Mouse (Mus musculus): ENCODE data around the gene Trpm3. TPM values are rescaled to one million over a fixed set of nuclear protein-coding genes. Genes with fewer than 3 reads are reported as not detected.
A peak's percentile ranks its signal among the peaks of the same experiment; 100 is the strongest.

The Trpm3 gene
- polyA plus RNA-seq, 1 experiment from 2014 or later = 3.9 TPM

DNA sequence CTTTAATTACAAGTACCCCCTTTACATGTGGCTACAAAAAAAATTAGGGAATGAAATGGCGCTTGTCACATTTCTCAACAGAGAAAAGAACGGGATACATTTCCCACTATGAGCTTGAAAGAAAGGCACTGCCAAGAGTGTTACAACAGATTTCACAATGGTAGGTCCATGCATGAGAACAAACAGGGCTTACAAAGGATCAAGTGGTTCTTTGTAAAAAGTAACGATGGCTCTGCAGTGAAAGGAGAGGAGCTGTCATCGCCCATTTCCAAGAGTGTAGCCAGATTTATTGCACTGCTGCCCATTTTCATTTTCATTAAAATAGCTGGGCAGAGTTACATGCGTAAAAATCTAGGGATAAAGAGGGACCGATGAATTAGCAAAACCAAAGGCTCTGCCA lies 565.0 kb downstream of the Trpm3 start:
- Histone ChIP-seq H3K27ac (ENCODE audit: low read depth, low read length) (no peak overlapping the region), H3K4me3 (ENCODE audit: low read length) (no peak overlapping the region), H3K4me1 (ENCODE audit: control insufficient read depth, insufficient read depth, low read length) (no peaks in the 10 kb centered on the region), H3K9ac (ENCODE audit: low read depth, low read length) (no peak overlapping the region), H3K9me3 (ENCODE audit: control insufficient read depth, low read length) (no peaks in the 10 kb centered on the region), H3K4me2 (replicated peaks; ENCODE audit: low read depth, low read length) (no peak overlapping the region), H3K36me3 (ENCODE audit: control insufficient read depth, insufficient read depth, low read length) (no peaks in the 10 kb centered on the region), H3K27me3 (ENCODE audit: control insufficient read depth, insufficient read depth, low read length) (no peaks in the 10 kb centered on the region)
- no peak for ATAC-seq (ENCODE audit: low FRiP score, low TSS enrichment)
- 77% methylated on average over 6 of the region's 6 CpGs for WGBS

- Histone ChIP-seq H3K36me3 (ENCODE audit: control insufficient read depth, insufficient read depth, low read length) (no peaks in the 10 kb centered on the region), H3K4me2 (replicated peaks; ENCODE audit: low read depth, low read length) (no peak overlapping the region), H3K9me3 (ENCODE audit: control insufficient read depth, low read length) (no peaks in the 10 kb centered on the region), H3K4me1 (ENCODE audit: control insufficient read depth, insufficient read depth, low read length) (no peaks in the 10 kb centered on the region), H3K27me3 (ENCODE audit: control insufficient read depth, insufficient read depth, low read length) (no peaks in the 10 kb centered on the region), H3K9ac (ENCODE audit: low read depth, low read length) (no peak overlapping the region), H3K27ac (ENCODE audit: low read depth, low read length) (no peak overlapping the region), H3K4me3 (ENCODE audit: low read length) (no peak overlapping the region)
- no peak for ATAC-seq (ENCODE audit: low FRiP score, low TSS enrichment)
Measured at GRCm38 (mm10) chr19:22705414-22705813, 566.6 kb downstream of the Trpm3 start.

DNA sequence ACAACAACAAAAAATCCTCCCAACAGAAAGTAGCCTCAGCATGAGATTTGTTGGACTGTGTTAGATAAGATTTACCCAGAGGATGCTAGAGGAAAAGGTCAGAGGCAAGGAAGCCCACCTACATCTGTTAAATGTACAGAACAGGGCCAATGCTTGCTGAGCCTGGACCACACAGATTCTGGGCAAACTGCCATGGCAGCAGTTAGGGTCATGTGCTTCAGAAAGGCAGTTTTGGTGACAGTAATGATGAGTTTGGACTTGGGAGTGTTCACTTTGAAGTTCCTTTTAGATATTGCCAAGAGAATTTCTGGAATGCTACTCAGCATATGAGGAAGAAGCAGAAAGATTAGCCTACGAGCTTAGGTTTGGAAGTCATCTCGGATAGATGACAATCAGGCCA lies 580.2 kb downstream of the Trpm3 start:
- Histone ChIP-seq H3K9ac (ENCODE audit: low read depth, low read length) (no peak overlapping the region), H3K4me1 (ENCODE audit: control insufficient read depth, insufficient read depth, low read length) (no peaks in the 10 kb centered on the region), H3K27ac (ENCODE audit: low read depth, low read length) (no peak overlapping the region), H3K9me3 (ENCODE audit: control insufficient read depth, low read length) (no peaks in the 10 kb centered on the region), H3K27me3 (ENCODE audit: control insufficient read depth, insufficient read depth, low read length) (no peaks in the 10 kb centered on the region), H3K4me2 (replicated peaks; ENCODE audit: low read depth, low read length) (no peak overlapping the region), H3K4me3 (ENCODE audit: low read length) (no peak overlapping the region), H3K36me3 (ENCODE audit: control insufficient read depth, insufficient read depth, low read length) (no peaks in the 10 kb centered on the region)
- WGBS = 75% methylated on average over 2 of the region's 2 CpGs
- ATAC-seq (ENCODE audit: low FRiP score, low TSS enrichment) = no peak

DNA sequence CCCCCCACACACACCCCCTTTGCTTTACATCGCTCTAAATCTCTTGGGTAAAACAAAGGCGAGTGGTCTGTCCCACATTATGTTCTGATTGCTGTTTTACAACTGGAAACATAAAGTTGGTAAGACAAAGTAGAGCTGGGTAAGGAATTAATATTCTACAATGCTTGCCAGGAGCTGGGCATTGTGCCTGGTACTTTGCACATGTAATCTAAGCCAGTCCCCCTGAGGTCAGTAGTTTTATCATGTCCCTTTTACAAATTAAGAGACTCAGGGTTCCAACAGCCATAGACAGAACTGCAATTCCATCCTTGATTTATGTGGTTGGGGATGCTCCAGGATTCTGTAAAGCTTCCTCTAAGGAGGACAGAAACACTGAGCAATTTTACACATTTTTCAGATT lies 591.0 kb downstream of the Trpm3 start:
- Histone ChIP-seq H3K27me3 (ENCODE audit: control insufficient read depth, insufficient read depth, low read length) (no peaks in the 10 kb centered on the region), H3K4me3 (ENCODE audit: low read length) (no peak overlapping the region), H3K36me3 (ENCODE audit: control insufficient read depth, insufficient read depth, low read length) (no peaks in the 10 kb centered on the region), H3K27ac (ENCODE audit: low read depth, low read length) (no peak overlapping the region), H3K9ac (ENCODE audit: low read depth, low read length) (no peak overlapping the region), H3K4me2 (replicated peaks; ENCODE audit: low read depth, low read length) (no peak overlapping the region), H3K9me3 (ENCODE audit: control insufficient read depth, low read length) (no peaks in the 10 kb centered on the region), H3K4me1 (ENCODE audit: control insufficient read depth, insufficient read depth, low read length) (no peaks in the 10 kb centered on the region)
- 63% methylated on average over 2 of the region's 2 CpGs for WGBS
- no peak for ATAC-seq (ENCODE audit: low FRiP score, low TSS enrichment)

GRCm38 (mm10) chr19:22730971-22731370 lies 592.1 kb downstream of the Trpm3 start:
- no peaks in the 10 kb centered on the region for H3K4me1 ChIP-seq (ENCODE audit: control insufficient read depth, insufficient read depth, low read length)
- no peaks in the 10 kb centered on the region for H3K9me3 ChIP-seq (ENCODE audit: control insufficient read depth, low read length)
- no peaks in the 10 kb centered on the region for H3K27me3 ChIP-seq (ENCODE audit: control insufficient read depth, insufficient read depth, low read length)
- H3K36me3 ChIP-seq (ENCODE audit: control insufficient read depth, insufficient read depth, low read length) = no peaks in the 10 kb centered on the region
- no peak overlapping the region for H3K9ac ChIP-seq (ENCODE audit: low read depth, low read length)
- H3K4me3 ChIP-seq (ENCODE audit: low read length) = no peak overlapping the region
- no peak overlapping the region for H3K27ac ChIP-seq (ENCODE audit: low read depth, low read length)
- no peak overlapping the region for H3K4me2 ChIP-seq (replicated peaks; ENCODE audit: low read depth, low read length)
- ATAC-seq (ENCODE audit: low FRiP score, low TSS enrichment) = no peak

GRCm38 (mm10) chr19:22736870-22737269 lies 598.0 kb downstream of the Trpm3 start:
- no peak overlapping the region for H3K4me2 ChIP-seq (replicated peaks; ENCODE audit: low read depth, low read length)
- H3K4me3 ChIP-seq (ENCODE audit: low read length) = no peak overlapping the region
- ATAC-seq (ENCODE audit: low FRiP score, low TSS enrichment) = no peak
- no peaks in the 10 kb centered on the region for H3K36me3 ChIP-seq (ENCODE audit: control insufficient read depth, insufficient read depth, low read length)
- no peak overlapping the region for H3K27ac ChIP-seq (ENCODE audit: low read depth, low read length)
- H3K27me3 ChIP-seq (ENCODE audit: control insufficient read depth, insufficient read depth, low read length) = no peaks in the 10 kb centered on the region
- no peaks in the 10 kb centered on the region for H3K4me1 ChIP-seq (ENCODE audit: control insufficient read depth, insufficient read depth, low read length)
- H3K9me3 ChIP-seq (ENCODE audit: control insufficient read depth, low read length) = no peaks in the 10 kb centered on the region
- WGBS = 43% methylated on average over 2 of the region's 2 CpGs
- no peak overlapping the region for H3K9ac ChIP-seq (ENCODE audit: low read depth, low read length)

DNA sequence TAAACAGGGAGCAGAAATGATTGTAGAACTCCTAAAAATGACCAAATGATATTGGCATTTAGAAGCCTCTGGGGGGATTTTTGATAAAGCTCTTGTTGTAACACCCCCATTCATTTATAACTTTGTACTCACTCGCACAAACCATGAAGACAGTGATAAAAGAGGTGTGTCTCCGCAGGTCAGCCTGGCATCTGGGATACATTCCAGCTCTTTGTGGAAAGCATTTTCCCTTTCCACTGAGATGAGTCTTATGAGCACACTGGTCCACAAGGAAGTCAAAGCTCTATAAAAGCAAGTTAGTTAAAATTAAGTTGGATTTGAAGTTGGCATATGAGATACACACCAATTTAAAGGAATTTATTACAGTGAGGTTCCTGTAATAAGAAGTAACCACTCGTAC lies 600.4 kb downstream of the Trpm3 start:
- Histone ChIP-seq H3K4me1 (ENCODE audit: control insufficient read depth, insufficient read depth, low read length) (no peaks in the 10 kb centered on the region), H3K9me3 (ENCODE audit: control insufficient read depth, low read length) (no peaks in the 10 kb centered on the region), H3K4me2 (replicated peaks; ENCODE audit: low read depth, low read length) (no peak overlapping the region), H3K4me3 (ENCODE audit: low read length) (no peak overlapping the region), H3K36me3 (ENCODE audit: control insufficient read depth, insufficient read depth, low read length) (no peaks in the 10 kb centered on the region), H3K9ac (ENCODE audit: low read depth, low read length) (no peak overlapping the region), H3K27me3 (ENCODE audit: control insufficient read depth, insufficient read depth, low read length) (no peaks in the 10 kb centered on the region), H3K27ac (ENCODE audit: low read depth, low read length) (no peak overlapping the region)
- 82% methylated on average over 3 of the region's 3 CpGs for WGBS
- no peak for ATAC-seq (ENCODE audit: low FRiP score, low TSS enrichment)

- H3K4me1 ChIP-seq (ENCODE audit: control insufficient read depth, insufficient read depth, low read length) = no peaks in the 10 kb centered on the region
- no peaks in the 10 kb centered on the region for H3K9me3 ChIP-seq (ENCODE audit: control insufficient read depth, low read length)
- WGBS = 55% methylated on average over 13 of the region's 13 CpGs
- no peak overlapping the region for H3K27ac ChIP-seq (ENCODE audit: low read depth, low read length)
- no peak overlapping the region for H3K4me2 ChIP-seq (replicated peaks; ENCODE audit: low read depth, low read length)
- H3K9ac ChIP-seq (ENCODE audit: low read depth, low read length) = no peak overlapping the region
- peak; percentile 43; the same call in 1 of the 2 replicates for ATAC-seq (ENCODE audit: low FRiP score, low TSS enrichment)
- H3K4me3 ChIP-seq (ENCODE audit: low read length) = no peak overlapping the region
- H3K36me3 ChIP-seq (ENCODE audit: control insufficient read depth, insufficient read depth, low read length) = no peaks in the 10 kb centered on the region
- no peaks in the 10 kb centered on the region for H3K27me3 ChIP-seq (ENCODE audit: control insufficient read depth, insufficient read depth, low read length)
Measured at GRCm38 (mm10) chr19:22753311-22753809, 614.5 kb downstream of the Trpm3 start.

GRCm38 (mm10) chr19:22754071-22754470 lies 615.2 kb downstream of the Trpm3 start:
- H3K27ac ChIP-seq (ENCODE audit: low read depth, low read length) = no peak overlapping the region
- ATAC-seq (ENCODE audit: low FRiP score, low TSS enrichment) = no peak
- WGBS = 89% methylated on average over 10 of the region's 10 CpGs
- H3K4me2 ChIP-seq (replicated peaks; ENCODE audit: low read depth, low read length) = no peak overlapping the region
- no peaks in the 10 kb centered on the region for H3K9me3 ChIP-seq (ENCODE audit: control insufficient read depth, low read length)
- no peak overlapping the region for H3K9ac ChIP-seq (ENCODE audit: low read depth, low read length)
- no peaks in the 10 kb centered on the region for H3K4me1 ChIP-seq (ENCODE audit: control insufficient read depth, insufficient read depth, low read length)
- H3K36me3 ChIP-seq (ENCODE audit: control insufficient read depth, insufficient read depth, low read length) = no peaks in the 10 kb centered on the region
- H3K27me3 ChIP-seq (ENCODE audit: control insufficient read depth, insufficient read depth, low read length) = no peaks in the 10 kb centered on the region
- no peak overlapping the region for H3K4me3 ChIP-seq (ENCODE audit: low read length)

DNA sequence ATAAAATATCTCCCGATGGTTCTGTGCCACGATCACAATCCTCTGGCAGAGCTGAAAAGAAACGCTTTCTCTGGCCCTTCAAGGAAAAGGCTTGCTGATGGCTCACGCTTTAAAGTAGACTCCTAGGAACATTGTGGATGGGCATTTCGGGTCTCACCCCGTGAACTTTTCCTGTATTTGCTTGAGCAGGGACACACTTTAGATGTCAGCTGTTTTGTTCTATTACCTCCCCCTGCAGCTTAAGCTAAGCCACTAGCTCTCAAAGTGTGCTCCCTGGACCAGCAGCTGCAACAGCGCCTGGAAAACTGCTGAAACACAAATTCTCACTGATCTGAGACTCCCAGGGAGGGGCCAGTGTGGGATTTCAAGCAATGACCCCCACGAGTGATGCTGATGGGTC lies 615.7 kb downstream of the Trpm3 start:
- Histone ChIP-seq H3K4me2 (replicated peaks; ENCODE audit: low read depth, low read length) (no peak overlapping the region), H3K4me3 (ENCODE audit: low read length) (no peak overlapping the region), H3K27ac (ENCODE audit: low read depth, low read length) (no peak overlapping the region), H3K27me3 (ENCODE audit: control insufficient read depth, insufficient read depth, low read length) (no peaks in the 10 kb centered on the region), H3K9ac (ENCODE audit: low read depth, low read length) (no peak overlapping the region), H3K9me3 (ENCODE audit: control insufficient read depth, low read length) (no peaks in the 10 kb centered on the region), H3K36me3 (ENCODE audit: control insufficient read depth, insufficient read depth, low read length) (no peaks in the 10 kb centered on the region), H3K4me1 (ENCODE audit: control insufficient read depth, insufficient read depth, low read length) (no peaks in the 10 kb centered on the region)
- 84% methylated on average over 8 of the region's 8 CpGs for WGBS
- no peak for ATAC-seq (ENCODE audit: low FRiP score, low TSS enrichment)

All from kidney, embryonic 14.5 days (tissue).